Mouse (Mus musculus) heart, postnatal 0 days (tissue): ENCODE measurements at regions not wholly inside any gene's neighbourhood (a gene's known extent, or its start where the extent isn't known, plus 50 kb on each side); places are given as distances from the start of the nearest gene placed in this dataset.

Experiments used
- ATAC-seq: fragments of 200-750 bp; cut with Nextera tagmentation; 2 replicates; pipeline ENCODE4 v1.8.0; 2017; ENCODE audit warnings: low read depth, moderate number of reproducible peaks, moderate library complexity; ENCODE audit not compliant: insufficient read depth
- DNase-seq: peaks from one replicate; pipeline ENCODE4 v3.0.0-alpha.2; 2016; ENCODE audit warnings: low spot score
- H3K27ac ChIP-seq: fragments of 300-500 bp; sonication (generic); 2 replicates; pipeline ENCODE4 v1.5.1; 2014; ENCODE audit warnings: low read depth, mild to moderate bottlenecking
- H3K27me3 ChIP-seq: fragments of 300-500 bp; sonication (generic); 2 replicates; pipeline ENCODE4 v1.6.1; 2014; ENCODE audit warnings: low read length, mixed read lengths; ENCODE audit not compliant: control insufficient read depth, insufficient read depth
- H3K36me3 ChIP-seq: fragments of 300-500 bp; sonication (generic); replicated peaks from 2 replicates; pipeline ENCODE4 v1.6.1; 2014; ENCODE audit warnings: low read length, mixed read lengths; ENCODE audit not compliant: control insufficient read depth, insufficient read depth
- H3K4me1 ChIP-seq: fragments of 300-500 bp; sonication (generic); 2 replicates; pipeline ENCODE4 v1.6.1; 2014; ENCODE audit warnings: antibody characterized with exemption; ENCODE audit not compliant: control insufficient read depth, insufficient read depth
- H3K4me2 ChIP-seq: fragments of 300-500 bp; sonication (generic); 2 replicates; pipeline ENCODE4 v1.6.1; 2014; ENCODE audit warnings: low read depth, mild to moderate bottlenecking, low read length, moderate library complexity
- H3K4me3 ChIP-seq: fragments of 300-500 bp; sonication (generic); 2 replicates; pipeline ENCODE4 v1.5.1; 2014; ENCODE audit warnings: low read depth, low read length
- H3K9ac ChIP-seq: fragments of 300-500 bp; sonication (generic); replicated peaks from 2 replicates; pipeline ENCODE4 v1.6.1; 2014; ENCODE audit warnings: low read depth, low read length, mixed read lengths
- H3K9me3 ChIP-seq: fragments of 300-500 bp; sonication (generic); replicated peaks from 2 replicates; pipeline ENCODE4 v1.6.1; 2016; ENCODE audit warnings: low read length; ENCODE audit not compliant: control insufficient read depth
- CTCF ChIP-seq: IDR thresholded peaks from 2 replicates; pipeline ENCODE4 v1.5.1; 2016; ENCODE audit warnings: antibody characterized with exemption, control low read depth, low read depth
- EP300 ChIP-seq: IDR thresholded peaks from 2 replicates; pipeline ENCODE4 v1.6.1; 2016; ENCODE audit warnings: antibody characterized with exemption, low read depth
- WGBS: fragments of 180-500 bp; shearing (Covaris S2); extraction: QIAGEN DNeasy Blood & Tissue Kit; methylation state at CpG from one replicate; pipeline ENCODE4 v1.1.7; 2014; 5-methylcytosine and 5-hydroxymethylcytosine counted together

GRCm38 (mm10) chr16:25088649-25089019, 198.0 kb upstream of the Tprg start:
- no peaks in the 10 kb centered on the region for H3K27me3 ChIP-seq
- H3K4me2 ChIP-seq = no peak overlapping the region
- DNase-seq (no peak), ATAC-seq (no peak)
- H3K27ac ChIP-seq = no peak overlapping the region
- H3K4me3 ChIP-seq = no peak overlapping the region
- TF ChIP-seq EP300 = no peak
- TF ChIP-seq CTCF = no peak
- H3K9me3 ChIP-seq = no peaks in the 10 kb centered on the region
- 71% methylated on average over 2 of the region's 2 CpGs for WGBS
- H3K36me3 ChIP-seq = no peaks in the 10 kb centered on the region
- H3K4me1 ChIP-seq = no peaks in the 10 kb centered on the region
- no peak overlapping the region for H3K9ac ChIP-seq

- no peak for ATAC-seq
Measured at GRCm38 (mm10) chr16:25104165-25104564, 182.5 kb upstream of the Tprg start.

DNA sequence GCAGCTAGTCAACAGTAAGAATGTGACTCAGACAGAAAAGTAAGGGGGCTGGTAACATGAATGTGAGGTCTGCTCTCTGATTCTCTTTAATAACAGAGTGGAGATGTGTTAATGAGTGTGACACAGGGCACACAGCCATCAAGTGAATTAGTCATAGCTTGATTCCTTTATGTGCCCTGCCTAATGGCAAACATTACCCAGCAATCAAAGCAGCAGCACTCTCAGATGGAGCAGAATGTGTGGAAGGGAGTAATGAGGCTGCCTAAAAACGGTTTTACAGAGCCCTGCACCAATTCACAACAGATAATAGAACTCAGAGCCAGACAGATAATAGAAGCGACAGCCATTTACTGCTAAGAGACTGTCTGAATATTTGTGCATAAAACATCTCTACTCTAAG, 182.0 kb upstream of the Tprg start:
- DNase-seq (no peak), ATAC-seq (no peak)
- Histone ChIP-seq H3K27me3 (no peaks in the 10 kb centered on the region), H3K27ac (no peak overlapping the region), H3K9me3 (no peaks in the 10 kb centered on the region), H3K4me3 (no peak overlapping the region), H3K4me1 (no peaks in the 10 kb centered on the region), H3K9ac (no peak overlapping the region), H3K4me2 (no peak overlapping the region), H3K36me3 (no peaks in the 10 kb centered on the region)
- no peak for TF ChIP-seq EP300
- no peak for TF ChIP-seq CTCF
- 31% methylated on average over 2 of the region's 2 CpGs for WGBS

More at GRCm38 (mm10) chr16:25104165-25104564, 182.5 kb upstream of the Tprg start:
- Histone ChIP-seq H3K27ac (no peak overlapping the region), H3K36me3 (no peaks in the 10 kb centered on the region), H3K4me3 (no peak overlapping the region), H3K9me3 (no peaks in the 10 kb centered on the region), H3K9ac (no peak overlapping the region), H3K4me1 (no peaks in the 10 kb centered on the region), H3K4me2 (no peak overlapping the region), H3K27me3 (no peaks in the 10 kb centered on the region)
- no peak for DNase-seq
- WGBS = 69% methylated on average over 2 of the region's 2 CpGs
- no peak for TF ChIP-seq CTCF
- TF ChIP-seq EP300 = no peak

DNA sequence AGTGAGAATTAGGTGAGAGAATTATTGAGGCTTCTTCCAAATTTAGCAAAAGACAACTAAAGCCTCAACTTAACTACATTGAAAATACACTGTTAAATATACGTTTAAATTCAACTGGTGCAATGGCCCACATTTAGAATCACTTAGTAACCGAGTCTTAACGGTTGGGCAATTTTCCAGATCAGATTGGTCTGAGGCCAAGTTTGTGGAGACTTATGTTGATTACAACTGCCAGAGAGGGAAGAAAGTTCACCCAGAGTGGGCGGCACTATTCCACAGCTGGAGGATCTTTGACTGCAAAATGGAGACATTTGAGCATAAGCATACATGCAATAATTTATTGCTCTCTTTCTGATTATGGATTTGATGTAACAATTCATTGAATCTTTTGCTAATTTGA, 146.5 kb upstream of the Tprg start:
- Histone ChIP-seq H3K36me3 (no peaks in the 10 kb centered on the region), H3K27me3 (no peaks in the 10 kb centered on the region), H3K27ac (no peak overlapping the region), H3K9ac (no peak overlapping the region), H3K9me3 (no peaks in the 10 kb centered on the region; the same call in 1 of the 2 replicates), H3K4me2 (no peak overlapping the region), H3K4me3 (no peak overlapping the region), H3K4me1 (no peaks in the 10 kb centered on the region)
- 43% methylated on average over 4 of the region's 4 CpGs for WGBS
- TF ChIP-seq EP300 = no peak
- TF ChIP-seq CTCF = no peak
- DNase-seq = no peak
- no peak for ATAC-seq

GRCm38 (mm10) chr16:25147486-25147885, 139.1 kb upstream of the Tprg start:
- 59% methylated on average over 4 of the region's 4 CpGs for WGBS
- TF ChIP-seq CTCF (no peak), EP300 (no peak)
- no peak overlapping the region for H3K9ac ChIP-seq
- no peaks in the 10 kb centered on the region for H3K36me3 ChIP-seq
- ATAC-seq (no peak), DNase-seq (no peak)
- no peaks in the 10 kb centered on the region for H3K4me1 ChIP-seq
- H3K9me3 ChIP-seq = no peaks in the 10 kb centered on the region; the same call in 1 of the 2 replicates
- no peaks in the 10 kb centered on the region for H3K27me3 ChIP-seq
- H3K4me2 ChIP-seq = no peak overlapping the region
- no peak overlapping the region for H3K4me3 ChIP-seq
- no peak overlapping the region for H3K27ac ChIP-seq

- H3K4me3 ChIP-seq = no peak overlapping the region
- TF ChIP-seq CTCF (no peak), EP300 (no peak)
- no peak overlapping the region for H3K27ac ChIP-seq
- H3K4me1 ChIP-seq = no peaks in the 10 kb centered on the region
- H3K36me3 ChIP-seq = no peaks in the 10 kb centered on the region
- ATAC-seq = no peak
- H3K9ac ChIP-seq = no peak overlapping the region
- H3K27me3 ChIP-seq = no peaks in the 10 kb centered on the region
- 72% methylated on average over 1 of the region's 1 CpGs for WGBS
- H3K9me3 ChIP-seq = no peaks in the 10 kb centered on the region
- DNase-seq = no peak
- no peak overlapping the region for H3K4me2 ChIP-seq
Measured at GRCm38 (mm10) chr16:25149186-25149585, 137.4 kb upstream of the Tprg start.
